ENCODE assay signal across 14 mouse cellular contexts in genomic region chr8:86876831-86877230, GRCm38 (mm10). TPM values are rescaled to one million over a fixed set of nuclear protein-coding genes. Genes with fewer than 3 reads are reported as not detected.
A peak's percentile ranks its signal among the peaks of the same experiment; 100 is the strongest.
DNase-seq lines count a peak whose midpoint lies in the region; TF ChIP-seq lines count a peak whose summit lies in the region.
"Had no signal": no experiment of that assay in that cellular context is flagged by ENCODE, and none has a peak within 500 bp of the region (broad histone marks: within the 10 kb centered on the region; RNA-seq: fewer than 3 reads in every experiment).

No protein-coding gene starts in this region.

- H3K27me3 ChIP-seq in MEL (ENCODE audit: control insufficient read depth in 1 of 2, insufficient read depth in 2 of 2, low read length in 2 of 2): no peaks in the 10 kb centered on the region
- H3K27me3 ChIP-seq: neural tube, embryonic 12.5 days had no signal

- no peak overlapping the region for H3K27ac ChIP-seq in MEL (ENCODE audit: control insufficient read depth, low read depth, low read length)
- H3K27ac ChIP-seq: hindbrain, postnatal 0 days; midbrain, embryonic 10.5 days; neural tube, embryonic 12.5 days had no signal

- DNase-seq in gastrocnemius, postnatal 25 days: peak; percentile 25
- DNase-seq in gastrocnemius, postnatal 4 days (ENCODE audit: low spot score in 2 of 2): no peak
- DNase-seq in MEL (ENCODE audit: low read depth, low spot score): no peak
- DNase-seq in cerebellum, adult 8-10 months: peak; percentile 69
- DNase-seq in kidney, postnatal 14 days: peak; percentile 27
- DNase-seq in frontal cortex, postnatal 25 days (ENCODE audit: low spot score in 2 of 2): no peak
- DNase-seq in spleen, adult 12 weeks (ENCODE audit: low spot score): no peak
- DNase-seq: left cerebral cortex, postnatal 4 days; lung, adult 2 months; lung, postnatal 4 days; thymus, postnatal 14 days had no signal

- no peak for TF ChIP-seq RAD21 in MEL (IDR thresholded peaks at IDR 0.05; ENCODE audit: low read depth, low read length)

- no peak for TF ChIP-seq POLR2A in MEL (IDR thresholded peaks at IDR 0.05; ENCODE audit: control insufficient read depth in 1 of 2, insufficient read depth in 1 of 2, low read depth in 1 of 2, low read length in 2 of 2, poor library complexity in 1 of 2)

- peaks cover 56% of the 10 kb centered on the region for H3K79me2 ChIP-seq in MEL (ENCODE audit: control insufficient read depth, insufficient read depth, low read length, poor library complexity)

- H3K4me3 ChIP-seq in MEL (ENCODE audit: control insufficient read depth in 1 of 2, insufficient read depth in 1 of 2, low read depth in 2 of 2, low read length in 2 of 2): no peak overlapping the region
- H3K4me3 ChIP-seq: midbrain, embryonic 10.5 days; neural tube, embryonic 12.5 days had no signal

- TF ChIP-seq EP300 in MEL (IDR thresholded peaks at IDR 0.05; ENCODE audit: low read depth in 1 of 2, low read length in 2 of 2): no peak

- no peak for TF ChIP-seq CTCF in MEL (IDR thresholded peaks at IDR 0.05 in 2 of 3, conservative IDR thresholded peaks at IDR 0.05 in 1 of 3; ENCODE audit: control insufficient read depth in 1 of 3, insufficient read depth in 1 of 3, low read depth in 2 of 3, low read length in 3 of 3, poor library complexity in 1 of 3, severe bottlenecking in 1 of 3)

- peaks cover 0 to 22% of the 10 kb centered on the region in 2 experiments; a peak in 2 of 4 replicates for H3K36me3 ChIP-seq in MEL (ENCODE audit: control insufficient read depth in 1 of 2, insufficient read depth in 2 of 2, low read length in 2 of 2)

- peaks cover 11 to 14% of the 10 kb centered on the region in 2 experiments for H3K4me1 ChIP-seq in MEL (ENCODE audit: control insufficient read depth in 1 of 2, insufficient read depth in 2 of 2, low read length in 2 of 2)

- no peaks in the 10 kb centered on the region for H3K9me3 ChIP-seq in MEL (replicated peaks; ENCODE audit: insufficient read depth, low read length)
- H3K9me3 ChIP-seq: midbrain, embryonic 10.5 days; neural tube, embryonic 12.5 days had no signal

- no peak overlapping the region for H3K9ac ChIP-seq in MEL (ENCODE audit: control insufficient read depth, low read depth, low read length, poor library complexity, severe bottlenecking)
- H3K9ac ChIP-seq: neural tube, embryonic 12.5 days had no signal

TF ChIP-seq in MEL, 35 proteins besides CTCF, POLR2A, EP300 and RAD21:
- TF ChIP-seq RCOR1 (IDR thresholded peaks at IDR 0.05; ENCODE audit: low read depth, low read length) (peak; percentile 49; the same call in 1 of the 2 replicates), MYB (IDR thresholded peaks at IDR 0.05; ENCODE audit: low read depth, low read length) (no peak)

RNA-seq across cellular contexts. Expression of gene N4bp1, which starts 8.2 kb away (rescaled TPM):
- total RNA-seq in gastrocnemius, postnatal 25 days (2021): 10 to 100 TPM; 14.3 to 14.9 TPM
- total RNA-seq in gastrocnemius, postnatal 4 days (2021): 10 to 100 TPM; 24.9 to 25.0 TPM
- 13.4 and 14.0 TPM in 2 replicates for total RNA-seq in MEL (2012; rRNA removed)
- polyA plus RNA-seq in MEL (2012; ENCODE audit: insufficient read depth in 1 of 2, insufficient read length in 2 of 2, low read depth in 1 of 2, low replicate concordance in 2 of 2, missing spikeins in 1 of 2): 10 to 100 TPM in 1 of 2 experiments, not detected in 1; 24.0 TPM

Comparison
In these comparisons a context has a peak if more than half of its experiments do, and no peak if none do; other contexts are left out.
1. DNase-seq: peak in gastrocnemius, postnatal 25 days (single experiment), cerebellum, adult 8-10 months (single experiment) and kidney, postnatal 14 days (single experiment); none in gastrocnemius, postnatal 4 days (0 of 2), MEL (single experiment), frontal cortex, postnatal 25 days (0 of 2) and spleen, adult 12 weeks (single experiment).